Mouse (Mus musculus): ENCODE measurements at regions not wholly inside any gene's neighbourhood (a gene's known extent, or its start where the extent isn't known, plus 50 kb on each side); places are given as distances from the start of the nearest gene placed in this dataset.

GRCm38 (mm10) chr8:117863837-117864236, 62.1 kb upstream of the Mphosph6 start (continued):
- TF ChIP-seq USF1 (IDR thresholded peaks at IDR 0.05; ENCODE audit: low read depth, low read length) = no peak
- TF ChIP-seq CHD1 (IDR thresholded peaks at IDR 0.05; ENCODE audit: low read depth, low read length) = no peak
- 0 out of 2 replicates have a peak, but pooled peaks have one; percentile 7 for TF ChIP-seq TCF12 (IDR thresholded peaks at IDR 0.05; ENCODE audit: low read depth, low read length)
- TF ChIP-seq RAD21 (IDR thresholded peaks at IDR 0.05; ENCODE audit: low read depth, low read length) = peak; percentile 97
- TF ChIP-seq HCFC1 (IDR thresholded peaks at IDR 0.05; ENCODE audit: low read depth, low read length) = no peak
- no peak for TF ChIP-seq BHLHE40 (IDR thresholded peaks at IDR 0.05; ENCODE audit: low read depth, low read length)
- no peak for TF ChIP-seq MXI1 (IDR thresholded peaks at IDR 0.05; ENCODE audit: low read depth, low read length)
- TF ChIP-seq MYC (IDR thresholded peaks at IDR 0.05; ENCODE audit: low read depth, low read length) = no peak
- no peak for TF ChIP-seq ZNF384 (IDR thresholded peaks at IDR 0.05; ENCODE audit: low read depth, low read length)
- 0 out of 2 replicates have a peak, but pooled peaks have one; percentile 54 for TF ChIP-seq IRF4 (IDR thresholded peaks at IDR 0.05; ENCODE audit: low read depth, low read length)
- no peak for TF ChIP-seq ELF1 (IDR thresholded peaks at IDR 0.05; ENCODE audit: low read depth, low read length)
- TF ChIP-seq CHD2 (IDR thresholded peaks at IDR 0.05; ENCODE audit: low read length) = no peak

DNA sequence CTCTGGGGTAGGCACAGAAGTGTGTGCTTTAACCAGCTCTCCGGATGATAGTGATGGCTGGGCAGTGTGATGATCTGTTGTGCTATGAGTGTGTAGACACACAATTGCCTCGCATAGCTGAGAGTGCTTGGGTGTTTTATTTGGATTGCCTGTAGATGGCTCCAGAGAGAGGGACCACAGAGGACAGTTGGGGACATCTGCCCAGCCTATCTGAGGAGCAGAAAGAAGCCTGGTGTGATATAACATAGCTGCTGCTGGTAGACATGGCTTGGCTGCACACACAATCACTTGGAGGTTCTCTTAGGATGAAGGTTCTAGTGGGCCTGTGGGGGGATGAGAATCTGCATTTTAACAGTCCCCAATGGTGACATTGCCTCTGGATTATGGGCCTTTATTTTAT, 60.6 kb upstream of the Mphosph6 start:
- Histone ChIP-seq H3K36me3 (replicated peaks in 1 of 2; ENCODE audit: control insufficient read depth in 1 of 2, insufficient read depth in 1 of 2, low read length in 1 of 2) (no peaks in the 10 kb centered on the region), H3K4me3 (replicated peaks in 1 of 3; ENCODE audit: low read depth in 2 of 3, low read length in 2 of 3, poor library complexity in 1 of 3) (no peak overlapping the region), H3K79me2 (replicated peaks; ENCODE audit: control insufficient read depth, extremely low read depth, insufficient read depth, poor library complexity, severe bottlenecking) (no peaks in the 10 kb centered on the region), H3K4me1 (ENCODE audit: control insufficient read depth in 1 of 2, insufficient read depth in 2 of 2) (peaks cover 7 to 24% of the 10 kb centered on the region in 2 experiments), H3K9ac (ENCODE audit: insufficient read depth, low read depth) (no peak overlapping the region), H3K27ac (ENCODE audit: insufficient read depth, low read depth) (no peak overlapping the region), H3K27me3 (replicated peaks) (no peaks in the 10 kb centered on the region), H3K9me3 (replicated peaks; ENCODE audit: low read length) (no peaks in the 10 kb centered on the region), H3K4me2 (ENCODE audit: insufficient read depth, low read depth, poor library complexity, severe bottlenecking) (no peak overlapping the region)
- dilution Hi-C loops (cut with MboI; ENCODE audit: extremely low pct_ligation_motif_present, extremely low pct_unique_long_range_greater_than_20kb, low sequenced_read_pairs) = no loop called here
- in situ Hi-C loops (cut with MboI; ENCODE audit: low pct_ligation_motif_present, low pct_unique_long_range_greater_than_20kb, low sequenced_read_pairs) = loop anchor here (5.0 to 25.0 kb wide), 2 partner anchors 90 to 225 kb away; no protein-coding TSS in a partner anchor
- DNase-seq (ENCODE audit: extremely low read depth) = peak; percentile 26
- peak in 1 of 2 experiments; percentile 58; a peak in 2 of 4 replicates for TF ChIP-seq CTCF (conservative IDR thresholded peaks at IDR 0.05 in 1 of 2, IDR thresholded peaks at IDR 0.05 in 1 of 2; ENCODE audit: low read depth in 2 of 2, low read length in 2 of 2)
- no peak for TF ChIP-seq CHD1 (IDR thresholded peaks at IDR 0.05; ENCODE audit: low read depth, low read length)
- TF ChIP-seq SMC3 (IDR thresholded peaks at IDR 0.05; ENCODE audit: low read depth, low read length) = peak; percentile 43
- TF ChIP-seq MYC (IDR thresholded peaks at IDR 0.05; ENCODE audit: low read depth, low read length) = no peak
- TF ChIP-seq TCF12 (IDR thresholded peaks at IDR 0.05; ENCODE audit: low read depth, low read length) = no peak
- peak; percentile 27 for TF ChIP-seq RAD21 (IDR thresholded peaks at IDR 0.05; ENCODE audit: low read depth, low read length)

- dilution Hi-C loops (cut with MboI; ENCODE audit: extremely low pct_ligation_motif_present, extremely low pct_unique_long_range_greater_than_20kb, low sequenced_read_pairs) = no loop called here
These were observed 58.0 kb upstream of the Mphosph6 start for GRCm38 (mm10) chr8:117859734-117860133.

More at GRCm38 (mm10) chr8:117859734-117860133, 58.0 kb upstream of the Mphosph6 start:
- no peak for TF ChIP-seq HCFC1 (IDR thresholded peaks at IDR 0.05; ENCODE audit: low read depth, low read length)
- TF ChIP-seq IRF4 (IDR thresholded peaks at IDR 0.05; ENCODE audit: low read depth, low read length) = no peak
- no peak for TF ChIP-seq MAZ (IDR thresholded peaks at IDR 0.05; ENCODE audit: low read depth, low read length)
- no peak for TF ChIP-seq CTCF (conservative IDR thresholded peaks at IDR 0.05 in 1 of 2, IDR thresholded peaks at IDR 0.05 in 1 of 2; ENCODE audit: low read depth in 2 of 2, low read length in 2 of 2)
- H3K79me2 ChIP-seq (replicated peaks; ENCODE audit: control insufficient read depth, extremely low read depth, insufficient read depth, poor library complexity, severe bottlenecking) = no peaks in the 10 kb centered on the region
- no peaks in the 10 kb centered on the region for H3K27me3 ChIP-seq (replicated peaks)
- H3K4me3 ChIP-seq (replicated peaks in 1 of 3; ENCODE audit: low read depth in 2 of 3, low read length in 2 of 3, poor library complexity in 1 of 3) = no peak overlapping the region
- H3K27ac ChIP-seq (ENCODE audit: insufficient read depth, low read depth) = no peak overlapping the region
- in situ Hi-C loops (cut with MboI; ENCODE audit: low pct_ligation_motif_present, low pct_unique_long_range_greater_than_20kb, low sequenced_read_pairs) = loop anchor here (5.0 to 25.0 kb wide), 2 partner anchors 87 to 222 kb away; no protein-coding TSS in a partner anchor
- H3K4me1 ChIP-seq (ENCODE audit: control insufficient read depth in 1 of 2, insufficient read depth in 2 of 2) = peaks cover 5 to 24% of the 10 kb centered on the region in 2 experiments
- no peak overlapping the region for H3K4me2 ChIP-seq (ENCODE audit: insufficient read depth, low read depth, poor library complexity, severe bottlenecking)
- no peaks in the 10 kb centered on the region for H3K36me3 ChIP-seq (replicated peaks in 1 of 2; ENCODE audit: control insufficient read depth in 1 of 2, insufficient read depth in 1 of 2, low read length in 1 of 2)
- H3K9ac ChIP-seq (ENCODE audit: insufficient read depth, low read depth) = no peak overlapping the region
- no peaks in the 10 kb centered on the region for H3K9me3 ChIP-seq (replicated peaks; ENCODE audit: low read length)
- no peak for DNase-seq (ENCODE audit: extremely low read depth)
